Mouse (Mus musculus) bone marrow, adult 2 months (tissue): ENCODE measurements around the gene Pde10a.

Source experiments
- CTCF ChIP-seq: fragments of 200-500 bp; IDR thresholded peaks from 2 replicates; pipeline ENCODE4 v1.5.1; 2011; ENCODE audit warnings: low read length, control low read depth; ENCODE audit not compliant: control insufficient read depth, insufficient read depth
- POLR2A ChIP-seq: fragments of 200-500 bp; IDR thresholded peaks from 2 replicates; pipeline ENCODE4 v1.6.1; 2011; ENCODE audit warnings: low read depth, mild to moderate bottlenecking, control low read depth, low read length, borderline replicate concordance; ENCODE audit not compliant: control insufficient read depth

DNA sequence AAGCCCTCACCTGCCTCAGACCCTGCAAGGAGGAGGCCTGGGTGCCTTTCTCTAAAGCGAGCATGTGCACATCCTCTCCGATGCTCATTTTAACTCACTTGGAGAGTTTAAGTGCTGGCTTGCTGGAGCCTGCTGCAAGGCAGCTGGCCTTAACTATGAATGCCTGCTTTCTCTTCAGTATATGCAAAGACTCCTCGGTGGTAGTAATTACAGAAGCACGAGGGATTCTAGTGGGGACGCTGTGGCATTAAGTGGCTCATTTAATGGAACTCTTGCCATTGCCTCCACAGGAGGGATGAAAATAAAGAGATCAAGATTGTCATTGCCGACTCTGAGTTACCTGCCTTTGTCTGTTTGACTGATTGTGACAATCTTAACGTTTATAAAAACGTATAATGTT, 101.2 kb downstream of the Pde10a start:
- no peak for TF ChIP-seq CTCF
- TF ChIP-seq POLR2A, result no peak
